Mouse (Mus musculus) stomach, embryonic 16.5 days (tissue): ENCODE results near the gene Pnkd. TPM values are rescaled to one million over a fixed set of nuclear protein-coding genes. Genes with fewer than 3 reads are reported as not detected.

Experiments used
- ATAC-seq: fragments of 200-750 bp; cut with Nextera tagmentation; 2 replicates; pipeline ENCODE4 v1.8.0; 2017; ENCODE audit warnings: moderate number of reproducible peaks, moderate TSS enrichment; ENCODE audit not compliant: insufficient read depth, low FRiP score
- H3K27ac ChIP-seq: fragments of 300-500 bp; sonication (generic); 2 replicates; pipeline ENCODE4 v1.5.1; 2014; ENCODE audit warnings: low read length
- H3K27me3 ChIP-seq: fragments of 300-500 bp; sonication (generic); 2 replicates; pipeline ENCODE4 v1.6.1; 2014; ENCODE audit warnings: low read length, control low read depth, mixed read lengths; ENCODE audit not compliant: control insufficient read depth, insufficient read depth
- H3K36me3 ChIP-seq: fragments of 300-500 bp; sonication (generic); 2 replicates; pipeline ENCODE4 v1.6.1; 2014; ENCODE audit warnings: low read length; ENCODE audit not compliant: control insufficient read depth, insufficient read depth
- H3K4me1 ChIP-seq: fragments of 300-500 bp; sonication (generic); 2 replicates; pipeline ENCODE4 v1.6.1; 2014; ENCODE audit warnings: low read length, control low read depth, mixed read lengths; ENCODE audit not compliant: control insufficient read depth, insufficient read depth
- H3K4me2 ChIP-seq: fragments of 300-500 bp; sonication (generic); 2 replicates; pipeline ENCODE4 v1.6.1; 2014; ENCODE audit warnings: low read depth, low read length, mixed read lengths
- H3K4me3 ChIP-seq: fragments of 300-500 bp; sonication (generic); replicated peaks from 2 replicates; pipeline ENCODE4 v1.5.1; 2014; ENCODE audit warnings: mild to moderate bottlenecking, low read length
- H3K9ac ChIP-seq: fragments of 300-500 bp; sonication (generic); 2 replicates; pipeline ENCODE4 v1.6.1; 2014; ENCODE audit warnings: low read length
- H3K9me3 ChIP-seq: fragments of 300-500 bp; sonication (generic); replicated peaks from 2 replicates; pipeline ENCODE4 v1.6.1; 2016; ENCODE audit warnings: low read length, control low read depth; ENCODE audit not compliant: control insufficient read depth
- WGBS: fragments of 180-500 bp; shearing (Covaris S2); extraction: QIAGEN DNeasy Blood & Tissue Kit; methylation state at CpG from one replicate; pipeline ENCODE4 v1.1.7; 2014; 5-methylcytosine and 5-hydroxymethylcytosine counted together
- polyA plus RNA-seq: library from polyadenylated mRNA; unstranded; fragments of >200 nt; fragmentation: Nextera tagmentation; extraction: Ambion mirVana; gene quantifications from 2 replicates; pipeline ENCODE4 v1.2.1, GENCODE M21; 2015

Gene Pnkd
- polyA plus RNA-seq, 1 experiment from 2014 or later: 119 TPM

DNA sequence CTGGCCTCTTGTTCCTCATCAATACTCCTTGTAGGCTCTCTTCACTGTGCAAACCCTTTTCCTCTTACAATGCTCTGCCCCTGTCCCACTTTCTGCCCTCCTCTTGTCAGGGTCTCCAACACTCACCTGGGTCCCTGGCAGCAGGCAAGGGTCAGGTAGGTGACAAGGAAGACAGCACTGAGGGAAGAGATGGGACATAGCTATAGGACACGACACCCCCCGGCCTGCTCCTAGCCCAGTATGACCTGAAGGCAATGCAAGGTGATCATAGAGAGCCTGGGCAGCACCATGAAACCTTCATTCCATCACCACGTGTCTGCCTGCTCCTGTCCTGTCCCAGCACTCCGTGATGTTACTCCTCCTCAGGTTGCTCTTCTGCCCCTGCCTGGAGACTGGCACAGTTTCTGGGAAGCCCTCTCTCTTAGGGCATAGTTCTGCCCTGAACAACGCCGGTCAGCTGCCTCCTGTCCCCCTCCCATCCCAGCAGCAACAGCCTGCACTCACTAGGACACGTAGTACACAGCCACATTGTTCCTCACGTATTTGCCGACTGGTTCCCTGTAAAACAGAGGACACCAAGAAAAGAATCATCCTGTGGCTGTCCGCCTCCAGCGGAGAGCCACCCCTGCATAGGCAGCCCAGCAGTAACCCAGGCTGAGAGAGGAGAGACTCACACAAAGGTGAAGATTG is 7.7 kb downstream of the Pnkd start:
- H3K4me3 ChIP-seq: no peak overlapping the region
- ATAC-seq: no peak
- WGBS: 88% methylated on average over 11 of the region's 11 CpGs
- no peak overlapping the region for H3K4me2 ChIP-seq
- H3K27ac ChIP-seq: no peak overlapping the region
- H3K27me3 ChIP-seq: no peaks in the 10 kb centered on the region
- H3K9me3 ChIP-seq: no peaks in the 10 kb centered on the region
- H3K36me3 ChIP-seq: peaks cover 14% of the 10 kb centered on the region
- H3K4me1 ChIP-seq: peaks cover 59% of the 10 kb centered on the region
- H3K9ac ChIP-seq: no peak overlapping the region

DNA sequence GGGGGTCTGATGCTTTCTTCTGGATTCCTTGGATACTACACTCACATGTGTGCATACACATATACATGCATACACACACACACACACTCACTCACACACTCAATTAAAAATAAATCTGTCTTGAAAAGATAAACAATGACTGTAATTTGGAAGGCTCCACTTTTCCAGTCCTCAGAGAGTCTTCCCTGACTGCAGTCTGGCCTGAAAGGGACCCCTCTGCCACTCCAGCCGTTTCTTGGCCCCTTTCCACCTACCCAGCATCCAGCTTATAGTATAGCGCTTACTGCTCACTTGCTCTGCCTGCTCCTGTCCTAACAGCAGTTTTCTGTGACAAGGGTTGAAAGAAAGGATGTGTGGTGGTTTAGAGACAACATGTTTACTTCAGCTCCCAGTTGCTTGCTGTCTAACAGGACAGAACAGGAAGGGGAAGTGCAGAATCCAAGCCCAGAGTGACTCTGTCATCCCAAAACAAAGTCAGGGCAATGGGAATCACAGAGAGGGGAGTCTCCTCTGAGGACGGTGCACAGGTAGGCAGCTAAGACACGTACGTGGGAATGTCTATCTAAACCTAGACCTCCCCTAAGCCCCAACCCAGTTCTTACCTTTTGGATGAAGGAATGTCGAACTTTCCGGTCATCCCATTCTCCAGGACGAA is 8.7 kb downstream of the Pnkd start:
- Histone ChIP-seq H3K27ac (peak overlapping the region; percentile 46), H3K36me3 (peaks cover 14% of the 10 kb centered on the region), H3K4me2 (no peak overlapping the region), H3K4me3 (no peak overlapping the region), H3K9ac (no peak overlapping the region), H3K9me3 (no peaks in the 10 kb centered on the region), H3K27me3 (no peaks in the 10 kb centered on the region), H3K4me1 (peaks cover 66% of the 10 kb centered on the region)
- 77% methylated on average over 8 of the region's 8 CpGs for WGBS
- no peak for ATAC-seq

DNA sequence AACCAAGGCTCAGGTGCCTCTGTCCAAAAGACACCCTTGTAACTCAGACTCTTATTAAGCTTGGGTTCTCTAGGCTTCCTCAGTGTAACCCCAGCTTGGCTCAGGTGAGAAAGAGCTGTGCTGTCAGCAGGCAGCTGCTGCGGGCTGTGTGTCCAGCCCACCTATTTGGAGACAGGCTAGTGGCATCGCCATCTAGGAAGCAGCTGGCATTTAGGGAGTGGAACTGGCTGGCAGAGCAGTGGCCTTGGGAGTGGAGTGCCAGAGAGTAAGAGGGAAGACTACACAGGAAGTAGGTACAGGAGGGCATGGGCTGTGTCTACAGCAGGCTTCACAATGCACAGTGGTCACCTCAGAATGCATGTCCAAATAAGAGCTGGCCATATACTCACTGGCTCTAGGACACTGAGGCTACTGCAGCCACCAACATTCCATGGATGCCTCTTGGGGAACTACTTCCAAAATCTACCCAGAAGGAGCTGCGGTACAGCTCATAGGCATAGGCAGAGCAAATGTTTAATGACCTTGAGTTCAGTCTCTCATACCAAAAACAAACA is 9.4 kb downstream of the Pnkd start:
- Histone ChIP-seq H3K27me3 (no peaks in the 10 kb centered on the region), H3K9me3 (no peaks in the 10 kb centered on the region), H3K9ac (no peak overlapping the region), H3K4me1 (peaks cover 68% of the 10 kb centered on the region), H3K4me3 (no peak overlapping the region), H3K27ac (peak overlapping the region; percentile 46), H3K36me3 (peaks cover 14% of the 10 kb centered on the region), H3K4me2 (no peak overlapping the region)
- ATAC-seq: no peak
- 81% methylated on average over 3 of the region's 3 CpGs for WGBS

DNA sequence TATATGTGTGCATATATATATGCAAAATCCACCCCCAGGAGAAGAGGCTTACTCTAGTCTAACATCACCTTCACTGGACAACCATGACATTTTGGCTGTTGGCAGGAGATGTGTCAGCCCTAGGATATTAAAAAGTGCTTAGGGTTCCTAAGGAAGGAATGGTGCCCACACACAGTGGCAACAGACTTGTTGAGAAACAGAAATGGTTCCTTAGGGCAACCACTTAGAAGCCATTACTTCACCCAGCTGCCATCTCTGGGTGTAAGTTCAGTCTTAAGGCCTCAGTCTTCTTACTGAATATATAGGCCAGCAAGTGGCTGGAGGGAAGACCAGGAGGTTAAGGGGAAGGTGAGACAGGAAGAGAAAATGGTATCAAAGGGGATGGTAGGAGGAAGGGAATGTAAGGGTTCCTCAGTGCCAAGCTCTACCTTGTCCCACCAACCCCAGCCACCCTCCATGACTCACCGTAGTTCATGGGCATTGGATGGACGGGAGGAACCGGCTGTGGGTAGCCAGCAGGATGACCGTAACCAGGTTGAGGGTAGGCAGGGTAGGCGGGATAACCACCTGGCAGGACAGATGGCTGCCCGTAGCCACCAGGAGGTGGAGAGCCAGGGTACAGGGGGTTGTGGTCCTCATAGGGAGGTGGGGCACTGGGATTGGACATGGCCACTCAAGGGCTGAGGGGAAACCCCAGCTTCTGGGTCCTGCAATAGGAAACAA is 10.2 kb downstream of the Pnkd start:
- Histone ChIP-seq H3K4me3 (no peak overlapping the region), H3K4me1 (peaks cover 69% of the 10 kb centered on the region), H3K9ac (peak overlapping the region; percentile 70), H3K27me3 (no peaks in the 10 kb centered on the region), H3K36me3 (peaks cover 14% of the 10 kb centered on the region), H3K27ac (peak overlapping the region; percentile 100), H3K9me3 (no peaks in the 10 kb centered on the region), H3K4me2 (peak overlapping the region; percentile 59)
- no peak for ATAC-seq
- 78% methylated on average over 6 of the region's 6 CpGs for WGBS

DNA sequence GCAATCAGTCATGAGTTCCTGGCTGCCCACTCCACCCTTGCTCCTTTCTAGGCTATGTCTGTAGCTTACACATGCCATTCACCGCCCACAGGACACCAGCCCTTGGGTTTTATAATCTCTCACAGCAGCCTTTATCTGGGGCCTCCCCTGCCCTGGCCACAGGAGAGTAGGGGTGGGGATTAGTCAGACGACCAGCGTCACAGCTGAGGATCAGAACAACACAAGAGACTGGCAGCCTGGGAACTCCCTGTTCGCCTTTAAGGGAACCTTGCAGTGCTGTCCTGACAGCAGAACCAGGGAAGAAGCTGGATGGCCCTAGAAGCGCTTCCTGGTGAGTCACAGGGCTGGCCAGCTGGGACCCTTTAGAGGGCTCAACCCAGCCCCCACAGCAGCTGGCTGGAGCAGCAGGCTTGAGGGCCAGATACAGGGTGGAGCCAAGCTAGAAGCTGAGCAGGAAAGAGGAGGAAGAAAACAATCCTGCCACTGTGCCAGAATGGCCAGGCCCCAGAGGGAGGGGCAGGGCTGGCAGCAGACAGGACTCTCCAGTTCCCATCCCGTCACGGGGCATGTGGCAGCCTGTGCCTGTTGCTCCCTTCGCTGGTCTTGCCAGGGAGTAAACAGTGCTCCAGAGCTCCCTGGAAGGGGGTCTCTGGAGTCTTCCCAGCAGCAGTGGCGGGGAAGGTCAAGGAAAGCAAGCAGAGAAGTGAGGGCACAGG is 10.9 kb downstream of the Pnkd start:
- Histone ChIP-seq H3K27ac (peak overlapping the region; percentile 100), H3K27me3 (no peaks in the 10 kb centered on the region), H3K4me1 (peaks cover 67% of the 10 kb centered on the region), H3K9ac (peak overlapping the region; percentile 70), H3K4me2 (peak overlapping the region; percentile 59), H3K36me3 (peaks cover 10% of the 10 kb centered on the region), H3K4me3 (peak overlapping the region; percentile 29), H3K9me3 (no peaks in the 10 kb centered on the region)
- WGBS: 3% methylated on average over 9 of the region's 9 CpGs
- peak; percentile 90 for ATAC-seq

DNA sequence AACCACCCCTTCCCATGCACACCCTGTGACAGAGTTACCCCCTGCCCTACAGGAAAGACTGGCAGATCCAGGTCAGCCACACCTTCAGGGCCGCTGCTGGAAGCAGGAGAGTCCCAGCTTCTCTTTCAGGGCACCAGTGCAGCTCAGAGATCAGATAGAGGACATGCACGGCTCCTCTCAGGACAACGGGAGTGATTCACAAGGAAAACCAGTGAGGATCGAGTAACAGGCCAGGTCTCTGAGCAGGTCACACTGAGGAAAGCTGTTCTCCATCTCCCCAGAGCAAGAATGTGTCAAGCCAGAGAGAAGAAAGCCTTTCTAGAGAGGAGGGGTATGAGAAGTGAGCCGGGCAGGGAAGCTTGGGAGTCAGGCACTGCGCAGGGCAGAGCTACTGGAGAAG is 11.7 kb downstream of the Pnkd start:
- peak overlapping the region; percentile 59 for H3K4me2 ChIP-seq
- ATAC-seq: peak; percentile 19; the same call in 1 of the 2 replicates
- peaks cover 7% of the 10 kb centered on the region; the same call in 1 of the 2 replicates for H3K36me3 ChIP-seq
- H3K4me1 ChIP-seq: peaks cover 75% of the 10 kb centered on the region
- H3K27me3 ChIP-seq: no peaks in the 10 kb centered on the region
- WGBS: 12% methylated on average over 6 of the region's 6 CpGs
- no peaks in the 10 kb centered on the region for H3K9me3 ChIP-seq
- peak overlapping the region; percentile 29 for H3K4me3 ChIP-seq
- H3K27ac ChIP-seq: peak overlapping the region; percentile 100
- peak overlapping the region; percentile 70 for H3K9ac ChIP-seq

DNA sequence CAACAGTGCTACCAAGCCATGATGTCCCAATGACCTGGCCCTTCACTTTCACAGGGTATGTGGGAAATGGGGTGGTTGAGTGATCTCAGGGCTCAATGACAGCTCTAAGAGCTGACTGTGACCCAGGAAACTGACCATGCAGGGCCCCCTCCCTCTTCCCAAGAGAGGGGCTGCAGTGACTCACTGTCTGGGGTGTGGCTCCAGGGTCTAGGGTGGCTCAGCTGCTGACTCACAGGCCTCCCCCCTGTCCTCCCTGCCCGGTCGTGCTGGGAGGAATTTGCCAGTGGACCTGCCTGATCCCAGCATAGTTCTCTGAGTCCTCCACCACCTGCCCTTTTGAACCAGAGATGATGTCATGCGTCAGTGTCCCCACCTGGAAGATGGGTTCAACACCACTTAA is 12.5 kb downstream of the Pnkd start:
- no peak for ATAC-seq
- 29% methylated on average over 3 of the region's 3 CpGs for whole genome bisulfite sequencing
- Histone ChIP-seq H3K27me3 (no peaks in the 10 kb centered on the region), H3K4me1 (peaks cover 83% of the 10 kb centered on the region), H3K4me3 (no peak overlapping the region; the same call in 1 of the 2 replicates), H3K27ac (peak overlapping the region; percentile 100), H3K9me3 (no peaks in the 10 kb centered on the region), H3K9ac (peak overlapping the region; percentile 70), H3K36me3 (peaks cover 6% of the 10 kb centered on the region; the same call in 1 of the 2 replicates), H3K4me2 (peak overlapping the region; percentile 59)

DNA sequence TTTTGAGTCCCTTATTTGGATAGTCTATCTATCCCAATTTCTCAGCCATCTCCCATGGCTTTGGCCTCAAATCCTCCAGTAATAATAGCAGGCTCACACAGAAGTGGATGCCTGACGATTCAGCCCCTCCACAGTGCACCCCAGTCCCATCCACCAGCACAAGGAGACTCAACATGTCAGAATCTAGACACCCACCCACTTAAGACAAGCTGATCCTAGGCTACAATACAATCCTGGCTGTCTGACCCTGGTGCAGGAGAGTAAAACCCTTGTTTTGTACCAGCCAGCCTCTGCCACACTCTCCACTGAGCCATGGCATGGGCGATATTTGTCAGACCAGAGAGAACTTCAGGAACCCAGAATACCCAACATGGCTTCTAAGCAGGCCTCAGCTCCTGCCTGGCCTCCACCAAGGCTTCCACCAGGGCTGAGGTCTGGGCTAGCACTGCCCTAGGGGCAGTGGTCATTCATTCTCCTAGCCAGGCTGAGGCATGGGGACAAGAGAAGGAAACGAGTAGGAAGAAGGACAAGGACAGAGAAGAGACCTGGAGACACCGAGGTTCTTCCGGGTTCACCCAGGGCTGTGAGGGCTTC is 13.5 kb downstream of the Pnkd start:
- H3K27ac ChIP-seq: peak overlapping the region; percentile 100
- no peak for ATAC-seq
- peaks cover 91% of the 10 kb centered on the region for H3K4me1 ChIP-seq
- H3K4me3 ChIP-seq: no peak overlapping the region
- WGBS: 74% methylated on average over 5 of the region's 5 CpGs
- H3K36me3 ChIP-seq: no peaks in the 10 kb centered on the region
- peak overlapping the region; percentile 47 for H3K9ac ChIP-seq
- H3K9me3 ChIP-seq: no peaks in the 10 kb centered on the region
- H3K4me2 ChIP-seq: peak overlapping the region; percentile 59; the same call in 1 of the 2 replicates
- no peaks in the 10 kb centered on the region for H3K27me3 ChIP-seq
